Mouse (Mus musculus) layer of hippocampus, adult 8-10 months (tissue): ENCODE data around the gene Kcnk5. TPM values are rescaled to one million over a fixed set of nuclear protein-coding genes. Genes with fewer than 3 reads are reported as not detected.
A peak's percentile ranks its signal among the peaks of the same experiment; 100 is the strongest.

Source experiments
- DNase-seq, 2 experiments: peaks; one replicate each; pipeline ENCODE4 v3.0.0; 2022; ENCODE audit warnings: low spot score in 2 of 2
- total RNA-seq, 4 experiments: library from RNA; stranded (reverse); gene quantifications; 2 replicates each; pipeline ENCODE4 v1.2.4; 2022

The Kcnk5 gene
- total RNA-seq, 4 experiments from 2014 or later = 0.33 to 0.71 (median 0.48) TPM

- no peak for DNase-seq
Observed at GRCm38 (mm10) chr14:20120012-20120411, 61.6 kb downstream of the Kcnk5 start.

- DNase-seq = no peak
Observed at GRCm38 (mm10) chr14:20116149-20116605, 65.4 kb downstream of the Kcnk5 start.

- no peak for DNase-seq
Observed at GRCm38 (mm10) chr14:20114951-20115350, 66.7 kb downstream of the Kcnk5 start.

- DNase-seq = peak; percentile 66 to 90
Observed at GRCm38 (mm10) chr14:20113964-20114363, 67.6 kb downstream of the Kcnk5 start.

- DNase-seq = no peak
Observed at GRCm38 (mm10) chr14:20113189-20113961, 68.2 kb downstream of the Kcnk5 start.

- no peak for DNase-seq
Observed at GRCm38 (mm10) chr14:20112218-20112617, 69.4 kb downstream of the Kcnk5 start.

- no peak for DNase-seq
Observed at GRCm38 (mm10) chr14:20110945-20111344, 70.7 kb downstream of the Kcnk5 start.

GRCm38 (mm10) chr14:20106271-20106670 is 75.3 kb downstream of the Kcnk5 start:
- DNase-seq = no peak

- DNase-seq = no peak
Observed at GRCm38 (mm10) chr14:20103207-20103606, 78.4 kb downstream of the Kcnk5 start.

GRCm38 (mm10) chr14:20098061-20098460 is 83.5 kb downstream of the Kcnk5 start:
- DNase-seq = no peak

GRCm38 (mm10) chr14:20094942-20095341 is 86.7 kb downstream of the Kcnk5 start:
- no peak for DNase-seq

GRCm38 (mm10) chr14:20093493-20093892 is 88.1 kb downstream of the Kcnk5 start:
- DNase-seq = no peak

Other genes starting within 250 kb of the Kcnk5 start
- 100 to 1,000 TPM; 262 to 293 (median 273) TPM for gene Gng2, start 204.2 kb downstream of the Kcnk5 start, total RNA-seq
- gene Saysd1, start 43.3 kb downstream of the Kcnk5 start, total RNA-seq = 1 to 10 TPM; 4.2 to 5.9 (median 4.8) TPM
- gene Kcnk16, start 87.4 kb upstream of the Kcnk5 start, total RNA-seq = not detected
- gene Nudt13, start 112.9 kb upstream of the Kcnk5 start, total RNA-seq = 10 to 100 TPM; 22.9 to 32.4 (median 28.4) TPM
- 10 to 100 TPM; 30.2 to 35.7 (median 32.7) TPM for gene Ecd, start 166.3 kb upstream of the Kcnk5 start, total RNA-seq
- 10 to 100 TPM; 43.4 to 58.3 (median 47.2) TPM for gene Fam149b, start 166.4 kb upstream of the Kcnk5 start, total RNA-seq
- 10 to 100 TPM; 26.3 to 30.9 (median 29.7) TPM for gene Dnajc9, start 207.1 kb upstream of the Kcnk5 start, total RNA-seq
- gene Mrps16, start 211.8 kb upstream of the Kcnk5 start, total RNA-seq = 10 to 100 TPM; 30.8 to 41.2 (median 35.5) TPM